Mouse (Mus musculus) forebrain, embryonic 16.5 days (tissue): Measurements from ENCODE around the gene Apol9b. TPM values are rescaled to one million over a fixed set of nuclear protein-coding genes. Genes with fewer than 3 reads are reported as not detected.

ENCODE experiments used
- polyA plus RNA-seq: library from polyadenylated mRNA; unstranded; fragments of >200 nt; fragmentation: Nextera tagmentation; extraction: Ambion mirVana; gene quantifications from 2 replicates; pipeline ENCODE4 v1.2.1, GENCODE M21; 2015

Gene Apol9b
- polyA plus RNA-seq, 1 experiment from 2014 or later: not detected

Other genes with a start within 250 kb of the Apol9b start
- not detected in 2 replicates for gene Apol11a, start 220.8 kb upstream of the Apol9b start, polyA plus RNA-seq
- gene Apol7c, start 195.7 kb upstream of the Apol9b start, polyA plus RNA-seq: not detected in 2 replicates
- not detected in 2 replicates for gene 1700025B11Rik, start 167.1 kb upstream of the Apol9b start, polyA plus RNA-seq
- gene Apol10b, start 132.9 kb upstream of the Apol9b start, polyA plus RNA-seq: not detected in 2 replicates
- not detected in 2 replicates for gene Gm36245, start 129.8 kb upstream of the Apol9b start, polyA plus RNA-seq
- not detected in 2 replicates for gene Apol11b, start 85.8 kb upstream of the Apol9b start, polyA plus RNA-seq
- gene Apol7e, start 30.2 kb upstream of the Apol9b start, polyA plus RNA-seq: not detected in 2 replicates
- gene Apol8, start 28.0 kb downstream of the Apol9b start, polyA plus RNA-seq: 0.22 TPM in 1 of 2 replicates, not detected in the other
- gene Myh9, start 113.1 kb downstream of the Apol9b start, polyA plus RNA-seq: 12.2 and 13.6 TPM in 2 replicates
- 222 and 237 TPM in 2 replicates for gene Txn2, start 200.0 kb downstream of the Apol9b start, polyA plus RNA-seq
- 16.8 and 17.3 TPM in 2 replicates for gene Foxred2, start 227.7 kb downstream of the Apol9b start, polyA plus RNA-seq
- 180 and 207 TPM in 2 replicates for gene Eif3d, start 241.8 kb downstream of the Apol9b start, polyA plus RNA-seq